In the genomic region with DNA sequence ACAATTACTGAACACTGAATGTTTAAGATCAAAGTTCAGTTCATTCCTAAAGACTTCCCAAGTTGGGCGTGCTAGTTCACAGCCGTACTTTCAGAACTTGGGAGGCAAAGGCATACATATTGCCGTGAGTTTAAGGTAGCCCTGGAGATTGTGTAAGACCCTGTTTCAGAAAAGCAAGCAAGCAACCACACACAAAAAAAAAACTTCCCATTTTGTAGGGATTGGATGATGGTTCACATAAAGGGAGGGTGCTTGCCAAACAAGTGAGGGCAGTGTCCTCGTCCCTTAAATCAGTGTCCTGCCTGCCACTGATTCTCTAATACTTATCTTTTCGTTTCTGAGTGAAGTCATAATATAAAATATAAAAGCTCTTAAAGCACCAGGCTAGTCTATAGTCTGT, we compare ENCODE assay signal across 28 mouse cellular contexts. TPM values are rescaled to one million over a fixed set of nuclear protein-coding genes. Genes with fewer than 3 reads are reported as not detected.
"Had no signal": no experiment of that assay in that cellular context is flagged by ENCODE, and none has a peak within 500 bp of the region (broad histone marks: within the 10 kb centered on the region; RNA-seq: fewer than 3 reads in every experiment).

No protein-coding gene starts in this region.

- DNase-seq: gastrocnemius, postnatal 14 days; gastrocnemius, postnatal 36 days; heart, adult 18-20 months; heart, postnatal 4 days; kidney, adult 18-20 months; kidney, adult 9 months; kidney, postnatal 14 days; kidney, postnatal 36 days; layer of hippocampus, adult 9-11 months; layer of hippocampus, postnatal 36 days; left cerebral cortex, postnatal 4 days had no signal

- H3K27me3 ChIP-seq: heart, embryonic 13.5 days; heart, embryonic 15.5 days; hindbrain, embryonic 12.5 days; intestine, embryonic 15.5 days; kidney, embryonic 15.5 days; limb, embryonic 13.5 days; limb, embryonic 15.5 days; liver, embryonic 12.5 days had no signal

- H3K36me3 ChIP-seq: heart, embryonic 13.5 days; heart, embryonic 15.5 days; hindbrain, embryonic 10.5 days; hindbrain, embryonic 12.5 days; intestine, embryonic 15.5 days; kidney, embryonic 15.5 days; limb, embryonic 13.5 days; limb, embryonic 15.5 days; liver, embryonic 12.5 days had no signal

- H3K4me1 ChIP-seq: heart, embryonic 13.5 days; heart, embryonic 15.5 days; hindbrain, embryonic 10.5 days; hindbrain, embryonic 12.5 days; intestine, embryonic 15.5 days; kidney, embryonic 15.5 days; limb, embryonic 13.5 days; limb, embryonic 15.5 days; liver, embryonic 12.5 days had no signal

- H3K4me3 ChIP-seq: heart, embryonic 13.5 days; heart, embryonic 15.5 days; hindbrain, embryonic 10.5 days; hindbrain, embryonic 12.5 days; intestine, embryonic 15.5 days; kidney, embryonic 15.5 days; limb, embryonic 13.5 days; limb, embryonic 15.5 days; liver, embryonic 12.5 days had no signal

- ATAC-seq: hindbrain, embryonic 16.5 days; inflammation-experienced regulatory T-cells, adult 6 months; intestine, embryonic 15.5 days; intestine, postnatal 0 days; liver, embryonic 12.5 days had no signal

- H3K27ac ChIP-seq: heart, embryonic 13.5 days; heart, embryonic 15.5 days; hindbrain, embryonic 10.5 days; hindbrain, embryonic 12.5 days; hindbrain, embryonic 14.5 days; intestine, embryonic 15.5 days; kidney, embryonic 15.5 days; kidney, postnatal 0 days; limb, embryonic 13.5 days; limb, embryonic 15.5 days; liver, embryonic 12.5 days; liver, embryonic 14.5 days had no signal

RNA-seq across cellular contexts. Expression of gene Hsf5, which starts 37.7 kb away (rescaled TPM):
- total RNA-seq: gastrocnemius, adult 18-20 months; gastrocnemius, postnatal 14 days; gastrocnemius, postnatal 36 days; heart, adult 18-20 months; heart, postnatal 25 days had no signal
- polyA plus RNA-seq: intestine, postnatal 0 days had no signal
